Mouse (Mus musculus): ENCODE results near the gene Srsf1. TPM values are rescaled to one million over a fixed set of nuclear protein-coding genes. Genes with fewer than 3 reads are reported as not detected.

Srsf1 gene
- polyA plus RNA-seq, 1 experiment from 2014 or later: 298 TPM

- Histone ChIP-seq H3K4me2 (peak overlapping the region; percentile 81), H3K9me3 (no peaks in the 10 kb centered on the region), H3K27me3 (no peaks in the 10 kb centered on the region), H3K36me3 (no peaks in the 10 kb centered on the region), H3K4me3 (peak overlapping the region; percentile 99), H3K27ac (peak overlapping the region; percentile 99), H3K9ac (peak overlapping the region; percentile 99), H3K4me1 (replicated peaks) (peaks cover 37% of the 10 kb centered on the region)
- WGBS: 2% methylated on average over 8 of the region's 8 CpGs
- ATAC-seq (ENCODE audit: low FRiP score): 0 out of 2 replicates have a peak, but pooled peaks have one; percentile 49
These were observed 20.0 kb downstream of the Srsf1 start for GRCm38 (mm10) chr11:88067191-88067585.

GRCm38 (mm10) chr11:88067586-88068410, 20.6 kb downstream of the Srsf1 start, which contains the start of gene Vezf1:
Vezf1 (plus strand) TSS chr11:88068279.
- H3K4me1 ChIP-seq (replicated peaks): peaks cover 43% of the 10 kb centered on the region
- ATAC-seq (ENCODE audit: low FRiP score): peak; percentile 92
- peak within 1 kb of the TSS; percentile 99 for H3K4me3 ChIP-seq
- WGBS: under 1% methylated on average over 21 of the region's 81 CpGs
- no peaks in the 10 kb centered on the region for H3K36me3 ChIP-seq
- peak within 1 kb of the TSS; percentile 99 for H3K27ac ChIP-seq
- H3K9ac ChIP-seq: peak within 1 kb of the TSS; percentile 99
- peak within 1 kb of the TSS; percentile 81 for H3K4me2 ChIP-seq
- H3K9me3 ChIP-seq: no peaks in the 10 kb centered on the region
- no peaks in the 10 kb centered on the region for H3K27me3 ChIP-seq

GRCm38 (mm10) chr11:88068411-88069245, 21.5 kb downstream of the Srsf1 start:
- WGBS: under 1% methylated on average over 68 of the region's 92 CpGs
- peaks cover 51% of the 10 kb centered on the region for H3K4me1 ChIP-seq (replicated peaks)

GRCm38 (mm10) chr11:88069246-88069570, 22.0 kb downstream of the Srsf1 start:
- Histone ChIP-seq H3K9ac (peak overlapping the region; percentile 99), H3K4me2 (peak overlapping the region; percentile 81), H3K27me3 (no peaks in the 10 kb centered on the region), H3K4me1 (replicated peaks) (peaks cover 57% of the 10 kb centered on the region), H3K36me3 (peaks cover 10% of the 10 kb centered on the region), H3K9me3 (no peaks in the 10 kb centered on the region), H3K4me3 (peak overlapping the region; percentile 99), H3K27ac (peak overlapping the region; percentile 99)
- ATAC-seq (ENCODE audit: low FRiP score): no peak
- under 1% methylated on average over 12 of the region's 12 CpGs for WGBS

More at GRCm38 (mm10) chr11:88068411-88069245, 21.5 kb downstream of the Srsf1 start:
- ATAC-seq (ENCODE audit: low FRiP score): peak; percentile 83
- H3K27ac ChIP-seq: peak overlapping the region; percentile 99
- H3K9me3 ChIP-seq: no peaks in the 10 kb centered on the region
- peaks cover 7% of the 10 kb centered on the region for H3K36me3 ChIP-seq
- peak overlapping the region; percentile 99 for H3K4me3 ChIP-seq
- H3K9ac ChIP-seq: peak overlapping the region; percentile 99
- H3K4me2 ChIP-seq: peak overlapping the region; percentile 81
- H3K27me3 ChIP-seq: no peaks in the 10 kb centered on the region

GRCm38 (mm10) chr11:88070392-88070791, 23.2 kb downstream of the Srsf1 start:
- no peaks in the 10 kb centered on the region for H3K27me3 ChIP-seq
- H3K36me3 ChIP-seq: peaks cover 19% of the 10 kb centered on the region
- H3K4me1 ChIP-seq (replicated peaks): peaks cover 65% of the 10 kb centered on the region
- WGBS: 23% methylated on average over 4 of the region's 4 CpGs
- ATAC-seq (ENCODE audit: low FRiP score): no peak
- H3K27ac ChIP-seq: 0 out of 2 replicates have a peak overlapping the region, but pooled peaks have one; percentile 37
- H3K4me2 ChIP-seq: peak overlapping the region; percentile 81
- H3K9me3 ChIP-seq: no peaks in the 10 kb centered on the region
- H3K4me3 ChIP-seq: peak overlapping the region; percentile 99
- H3K9ac ChIP-seq: peak overlapping the region; percentile 71

GRCm38 (mm10) chr11:88071113-88071512, 23.9 kb downstream of the Srsf1 start:
- Histone ChIP-seq H3K4me3 (peak overlapping the region; percentile 99), H3K4me1 (replicated peaks) (peaks cover 69% of the 10 kb centered on the region), H3K27ac (no peak overlapping the region), H3K4me2 (peak overlapping the region; percentile 81), H3K9ac (peak overlapping the region; percentile 71), H3K36me3 (peaks cover 24% of the 10 kb centered on the region), H3K27me3 (no peaks in the 10 kb centered on the region), H3K9me3 (no peaks in the 10 kb centered on the region)
- 49% methylated on average over 5 of the region's 5 CpGs for WGBS
- ATAC-seq (ENCODE audit: low FRiP score): no peak

GRCm38 (mm10) chr11:88073343-88073875, 26.2 kb downstream of the Srsf1 start:
- Histone ChIP-seq H3K27me3 (no peaks in the 10 kb centered on the region), H3K36me3 (peaks cover 45% of the 10 kb centered on the region), H3K4me1 (replicated peaks) (peaks cover 61% of the 10 kb centered on the region), H3K9ac (peak overlapping the region; percentile 60), H3K4me2 (peak overlapping the region; percentile 13; the same call in 1 of the 2 replicates), H3K27ac (no peak overlapping the region), H3K9me3 (no peaks in the 10 kb centered on the region), H3K4me3 (no peak overlapping the region)
- no peak for ATAC-seq (ENCODE audit: low FRiP score)
- 85% methylated on average over 14 of the region's 14 CpGs for WGBS

- H3K36me3 ChIP-seq: peaks cover 68% of the 10 kb centered on the region
- 30% methylated on average over 1 of the region's 1 CpGs for WGBS
- H3K4me2 ChIP-seq: no peak overlapping the region
- no peaks in the 10 kb centered on the region for H3K9me3 ChIP-seq
- peaks cover 47% of the 10 kb centered on the region for H3K4me1 ChIP-seq (replicated peaks)
- no peaks in the 10 kb centered on the region for H3K27me3 ChIP-seq
- no peak for ATAC-seq (ENCODE audit: low FRiP score)
- no peak overlapping the region for H3K9ac ChIP-seq
- H3K4me3 ChIP-seq: no peak overlapping the region
- H3K27ac ChIP-seq: no peak overlapping the region
These were observed 28.5 kb downstream of the Srsf1 start for GRCm38 (mm10) chr11:88075701-88076100.

- no peaks in the 10 kb centered on the region for H3K27me3 ChIP-seq
- H3K4me2 ChIP-seq: no peak overlapping the region
- H3K9ac ChIP-seq: no peak overlapping the region
- no peak for ATAC-seq (ENCODE audit: low FRiP score)
- H3K4me3 ChIP-seq: no peak overlapping the region
- H3K36me3 ChIP-seq: peaks cover 75% of the 10 kb centered on the region
- no peak overlapping the region for H3K27ac ChIP-seq
- WGBS: 88% methylated on average over 1 of the region's 1 CpGs
- H3K4me1 ChIP-seq (replicated peaks): peaks cover 40% of the 10 kb centered on the region
- no peaks in the 10 kb centered on the region for H3K9me3 ChIP-seq
These were observed 29.2 kb downstream of the Srsf1 start for GRCm38 (mm10) chr11:88076394-88076793.

- Histone ChIP-seq H3K36me3 (peaks cover 55% of the 10 kb centered on the region), H3K4me3 (no peak overlapping the region)
- 75% methylated on average over 6 of the region's 6 CpGs for WGBS
These were observed 36.5 kb downstream of the Srsf1 start for GRCm38 (mm10) chr11:88083699-88084098.

GRCm38 (mm10) chr11:88086737-88087627, 39.8 kb downstream of the Srsf1 start:
- Histone ChIP-seq H3K9ac (peak overlapping the region; percentile 51), H3K4me3 (peak overlapping the region; percentile 32), H3K27ac (peak overlapping the region; percentile 84), H3K4me2 (peak overlapping the region; percentile 62), H3K4me1 (replicated peaks) (peaks cover 19% of the 10 kb centered on the region), H3K36me3 (peaks cover 23% of the 10 kb centered on the region), H3K27me3 (no peaks in the 10 kb centered on the region), H3K9me3 (no peaks in the 10 kb centered on the region)
- peak; percentile 97 for ATAC-seq (ENCODE audit: low FRiP score)
- WGBS: 7% methylated on average over 25 of the region's 25 CpGs

More at GRCm38 (mm10) chr11:88083699-88084098, 36.5 kb downstream of the Srsf1 start:
- Histone ChIP-seq H3K9me3 (no peaks in the 10 kb centered on the region), H3K27ac (no peak overlapping the region), H3K4me2 (no peak overlapping the region), H3K9ac (no peak overlapping the region), H3K27me3 (no peaks in the 10 kb centered on the region), H3K4me1 (replicated peaks) (peaks cover 20% of the 10 kb centered on the region)
- no peak for ATAC-seq (ENCODE audit: low FRiP score)

Data from hindbrain, embryonic 13.5 days (tissue).